Mouse (Mus musculus) hindbrain, embryonic 16.5 days (tissue): ENCODE data around the gene Iars. TPM values are rescaled to one million over a fixed set of nuclear protein-coding genes. Genes with fewer than 3 reads are reported as not detected.
"Not testable (repeated sequence)": the region's sequence is repeated elsewhere in the genome, so short reads cannot be mapped to it uniquely, and the experiment has no call there.

Experiments
- ATAC-seq: fragments of 200-750 bp; cut with Nextera tagmentation; 2 replicates; pipeline ENCODE4 v1.8.0; 2017; ENCODE audit warnings: moderate TSS enrichment, moderate library complexity
- H3K27ac ChIP-seq: fragments of 300-500 bp; sonication (generic); 2 replicates; pipeline ENCODE4 v1.5.1; 2014; ENCODE audit warnings: low read depth, mild to moderate bottlenecking, control low read depth, low read length, moderate library complexity
- H3K27me3 ChIP-seq: fragments of 300-500 bp; sonication (generic); replicated peaks from 2 replicates; pipeline ENCODE4 v1.6.1; 2014; ENCODE audit warnings: low read length; ENCODE audit not compliant: control insufficient read depth, insufficient read depth
- H3K36me3 ChIP-seq: fragments of 300-500 bp; sonication (generic); 2 replicates; pipeline ENCODE4 v1.6.1; 2014; ENCODE audit warnings: mild to moderate bottlenecking, low read length, moderate library complexity, mixed read lengths; ENCODE audit not compliant: control insufficient read depth, insufficient read depth
- H3K4me1 ChIP-seq: fragments of 300-500 bp; sonication (generic); 2 replicates; pipeline ENCODE4 v1.6.1; 2014; ENCODE audit warnings: low read depth, low read length; ENCODE audit not compliant: control insufficient read depth, insufficient read depth
- H3K4me2 ChIP-seq: fragments of 300-500 bp; sonication (generic); 2 replicates; pipeline ENCODE4 v1.6.1; 2014; ENCODE audit warnings: mild to moderate bottlenecking, low read length, control low read depth, moderate library complexity
- H3K4me3 ChIP-seq: fragments of 300-500 bp; sonication (generic); 2 replicates; pipeline ENCODE4 v1.5.1; 2014; ENCODE audit warnings: mild to moderate bottlenecking, low read length, control low read depth, moderate library complexity
- H3K9ac ChIP-seq: fragments of 300-500 bp; sonication (generic); 2 replicates; pipeline ENCODE4 v1.6.1; 2014; ENCODE audit warnings: low read depth, mild to moderate bottlenecking, control low read depth, low read length, moderate library complexity
- H3K9me3 ChIP-seq: fragments of 300-500 bp; sonication (generic); 2 replicates; pipeline ENCODE4 v1.6.1; 2014; ENCODE audit warnings: mild to moderate bottlenecking, low read length, moderate library complexity; ENCODE audit not compliant: control insufficient read depth
- WGBS: fragments of 180-500 bp; shearing (Covaris S2); extraction: QIAGEN DNeasy Blood & Tissue Kit; methylation state at CpG from one replicate; pipeline ENCODE4 v1.1.7; 2014; 5-methylcytosine and 5-hydroxymethylcytosine counted together
- polyA plus RNA-seq: library from polyadenylated mRNA; unstranded; fragments of >200 nt; fragmentation: Nextera tagmentation; extraction: Ambion mirVana; gene quantifications from 2 replicates; pipeline ENCODE4 v1.2.1, GENCODE M21; 2015

Gene Iars
- polyA plus RNA-seq, 1 experiment from 2014 or later, result 47.3 TPM

DNA sequence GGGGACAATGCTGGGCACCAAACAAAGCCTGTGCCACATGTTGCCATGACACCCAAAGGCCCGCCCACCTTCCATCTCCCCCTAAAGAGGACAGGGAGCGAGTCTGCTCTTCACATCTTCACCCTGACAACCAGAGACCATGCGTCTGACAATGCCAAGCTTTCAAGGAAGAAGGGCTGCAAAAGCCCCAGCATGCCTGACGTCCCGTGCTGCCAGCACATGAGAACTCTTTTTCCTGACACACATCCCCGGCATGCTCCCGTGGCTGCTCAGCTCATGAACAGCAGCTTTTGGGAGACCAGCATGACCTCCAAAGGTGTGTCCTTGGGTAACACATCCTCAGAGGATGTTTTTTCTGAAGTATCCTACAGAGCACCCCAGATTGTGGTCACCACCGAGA is 83.4 kb downstream of the Iars start:
- Histone ChIP-seq H3K27me3 (no peaks in the 10 kb centered on the region), H3K4me3 (no peak overlapping the region), H3K9me3 (no peaks in the 10 kb centered on the region), H3K4me2 (no peak overlapping the region), H3K9ac (no peak overlapping the region), H3K27ac (no peak overlapping the region), H3K4me1 (no peaks in the 10 kb centered on the region), H3K36me3 (no peaks in the 10 kb centered on the region)
- WGBS, result 71% methylated on average over 8 of the region's 8 CpGs
- ATAC-seq, result no peak

DNA sequence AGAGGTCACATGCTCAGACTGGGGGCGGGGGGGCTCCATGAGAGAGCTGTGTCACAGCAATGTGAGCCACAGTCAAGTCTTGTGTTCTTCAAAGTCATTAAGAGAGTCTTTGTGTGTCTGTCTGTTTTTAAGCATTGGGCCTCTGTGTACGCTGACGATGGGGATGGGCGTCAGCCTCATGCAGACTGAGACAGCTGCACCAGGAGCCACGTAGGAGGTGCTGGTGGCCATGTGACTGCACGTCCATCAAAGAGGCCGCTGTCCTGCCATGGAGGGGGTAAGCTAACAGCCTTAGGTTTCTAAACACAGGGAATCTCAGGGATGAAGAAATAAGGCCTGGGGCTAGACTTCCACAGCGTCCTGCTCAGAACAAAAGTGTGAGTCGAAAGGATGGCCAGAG is 84.4 kb downstream of the Iars start:
- no peaks in the 10 kb centered on the region for H3K9me3 ChIP-seq
- H3K4me3 ChIP-seq, result no peak overlapping the region
- H3K4me1 ChIP-seq, result no peaks in the 10 kb centered on the region
- H3K4me2 ChIP-seq, result no peak overlapping the region
- H3K27me3 ChIP-seq, result no peaks in the 10 kb centered on the region
- H3K9ac ChIP-seq, result no peak overlapping the region
- WGBS, result 55% methylated on average over 9 of the region's 9 CpGs
- no peaks in the 10 kb centered on the region for H3K36me3 ChIP-seq
- ATAC-seq, result no peak
- no peak overlapping the region for H3K27ac ChIP-seq

GRCm38 (mm10) chr13:49768048-49768447 is 86.1 kb downstream of the Iars start:
- Histone ChIP-seq H3K4me1 (no peaks in the 10 kb centered on the region), H3K36me3 (no peaks in the 10 kb centered on the region), H3K4me3 (no peak overlapping the region), H3K9ac (no peak overlapping the region), H3K9me3 (no peaks in the 10 kb centered on the region), H3K27me3 (no peaks in the 10 kb centered on the region), H3K4me2 (no peak overlapping the region), H3K27ac (no peak overlapping the region)
- 85% methylated on average over 2 of the region's 2 CpGs for WGBS
- ATAC-seq, result no peak

DNA sequence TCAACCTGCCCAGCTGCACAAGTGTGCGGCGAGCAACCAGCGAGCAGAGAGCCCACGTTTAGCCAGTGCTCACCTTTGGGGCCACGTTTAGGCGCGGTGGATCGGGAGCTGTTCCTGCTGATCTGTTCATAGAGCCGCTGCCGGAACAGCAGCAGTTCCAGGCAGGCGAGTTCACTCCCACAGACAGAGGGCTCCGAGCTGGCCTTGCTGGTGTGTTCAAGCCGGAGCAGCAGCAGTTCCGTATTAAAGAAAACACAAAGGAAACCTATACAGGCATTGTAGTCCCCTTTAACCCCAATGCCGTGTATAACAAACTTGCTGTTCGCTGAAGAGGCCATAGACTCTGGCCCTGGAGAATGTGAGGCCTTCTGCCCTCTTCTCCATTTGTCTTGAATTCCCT is 87.2 kb downstream of the Iars start:
- no peak overlapping the region for H3K27ac ChIP-seq
- no peaks in the 10 kb centered on the region for H3K9me3 ChIP-seq
- no peaks in the 10 kb centered on the region for H3K27me3 ChIP-seq
- WGBS, result 80% methylated on average over 16 of the region's 16 CpGs
- no peak overlapping the region for H3K4me3 ChIP-seq
- no peak for ATAC-seq
- no peak overlapping the region for H3K9ac ChIP-seq
- H3K4me1 ChIP-seq, result no peaks in the 10 kb centered on the region
- H3K4me2 ChIP-seq, result no peak overlapping the region
- H3K36me3 ChIP-seq, result no peaks in the 10 kb centered on the region

DNA sequence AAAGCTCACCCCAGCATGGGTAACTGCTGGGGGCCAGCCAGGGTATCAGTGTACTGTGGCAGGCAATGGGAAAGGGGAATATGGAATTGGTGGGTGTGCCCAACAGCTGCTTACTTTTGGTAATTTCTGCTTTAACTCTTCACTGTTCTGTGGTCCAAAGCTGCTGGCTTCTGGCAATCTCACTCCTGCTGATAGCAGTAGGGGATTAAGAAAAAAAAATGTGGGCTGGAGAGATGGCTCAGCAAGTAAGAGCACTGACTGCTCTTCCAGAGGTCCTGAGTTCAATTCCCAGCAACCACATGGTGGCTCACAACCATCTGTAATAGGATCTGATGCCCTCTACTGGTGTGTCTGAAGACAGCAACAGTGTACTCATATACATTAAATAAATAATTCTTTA is 89.6 kb downstream of the Iars start:
- ATAC-seq, H3K4me1 ChIP-seq, H3K36me3 ChIP-seq, H3K4me3 ChIP-seq, H3K4me2 ChIP-seq, H3K27me3 ChIP-seq, H3K9ac ChIP-seq, H3K27ac ChIP-seq, H3K9me3 ChIP-seq: not testable (repeated sequence)

Other genes starting within 250 kb of the Iars start
- 0.55 and 1.2 TPM in 2 replicates for gene Tes3-ps, start 188.8 kb upstream of the Iars start, polyA plus RNA-seq
- 2.6 and 2.7 TPM in 2 replicates for gene Ecm2, start 177.3 kb upstream of the Iars start, polyA plus RNA-seq
- 0.84 and 5.3 TPM in 2 replicates for gene Aspn, start 137.7 kb upstream of the Iars start, polyA plus RNA-seq
- 1.1 and 1.3 TPM in 2 replicates for gene Omd, start 99.6 kb upstream of the Iars start, polyA plus RNA-seq
- gene Ogn, start 74.1 kb upstream of the Iars start, polyA plus RNA-seq, result 14.1 and 18.9 TPM in 2 replicates
- gene Cenpp, start 29.3 kb upstream of the Iars start, polyA plus RNA-seq, result 5.7 and 7.9 TPM in 2 replicates
- 13.2 and 14.7 TPM in 2 replicates for gene Nol8, start 29.0 kb upstream of the Iars start, polyA plus RNA-seq
- gene Gm30302, start 116.9 kb downstream of the Iars start, polyA plus RNA-seq, result not detected in 2 replicates